Mouse (Mus musculus): ENCODE measurements around the gene Sphk2.
A peak's percentile ranks its signal among the peaks of the same experiment; 100 is the strongest.

Gene Sphk2

GRCm38 (mm10) chr7:45709677-45710355 lies 8.0 kb downstream of the Sphk2 start:
- no peak for DNase-seq

GRCm38 (mm10) chr7:45709036-45709435 lies 8.8 kb downstream of the Sphk2 start:
- no peak for DNase-seq

- DNase-seq = peak in 1 of 2 experiments; percentile 25
Observed at GRCm38 (mm10) chr7:45708221-45708761, 9.5 kb downstream of the Sphk2 start.

- peak; percentile 91 to 92 for DNase-seq
Observed at GRCm38 (mm10) chr7:45707375-45707967, 10.3 kb downstream of the Sphk2 start.

GRCm38 (mm10) chr7:45706721-45707241 lies 11.0 kb downstream of the Sphk2 start:
- DNase-seq = peak; percentile 85 to 88

- DNase-seq = peak in 1 of 2 experiments; percentile 56
Observed at GRCm38 (mm10) chr7:45705873-45706281, 11.9 kb downstream of the Sphk2 start.

GRCm38 (mm10) chr7:45705443-45705864 lies 12.3 kb downstream of the Sphk2 start:
- no peak for DNase-seq

GRCm38 (mm10) chr7:45704730-45705442 lies 12.9 kb downstream of the Sphk2 start, which contains the start of gene Dbp:
TSS of gene Dbp (plus strand) at chr7:45705088.
- peak; percentile 93 to 98 for DNase-seq

GRCm38 (mm10) chr7:45704046-45704559 lies 13.7 kb downstream of the Sphk2 start:
- peak in 1 of 2 experiments; percentile 51 for DNase-seq

- DNase-seq = no peak
Observed at GRCm38 (mm10) chr7:45703521-45704033, 14.2 kb downstream of the Sphk2 start.

GRCm38 (mm10) chr7:45702809-45703520 lies 14.8 kb downstream of the Sphk2 start:
- no peak for DNase-seq

GRCm38 (mm10) chr7:45702316-45702715 lies 15.5 kb downstream of the Sphk2 start:
- DNase-seq = no peak

GRCm38 (mm10) chr7:45701607-45702006 lies 16.2 kb downstream of the Sphk2 start:
- DNase-seq = no peak

- DNase-seq = no peak
Observed at GRCm38 (mm10) chr7:45701072-45701471, 16.7 kb downstream of the Sphk2 start.

- DNase-seq = peak; percentile 53 to 73
Observed at GRCm38 (mm10) chr7:45700301-45701015, 17.3 kb downstream of the Sphk2 start.

- no peak for DNase-seq
Observed at GRCm38 (mm10) chr7:45699523-45700141, 18.2 kb downstream of the Sphk2 start, which contains the start of gene Car11. TSS of gene Car11 (plus strand) at chr7:45699843.

GRCm38 (mm10) chr7:45697894-45698293 lies 19.9 kb downstream of the Sphk2 start:
- DNase-seq = no peak

GRCm38 (mm10) chr7:45695098-45695497 lies 22.7 kb downstream of the Sphk2 start:
- DNase-seq = no peak

- no peak for DNase-seq
Observed at GRCm38 (mm10) chr7:45693921-45694591, 23.7 kb downstream of the Sphk2 start, which contains the start of gene Sec1. TSS of gene Sec1 (minus strand) at chr7:45694402.

GRCm38 (mm10) chr7:45692364-45692763 lies 25.4 kb downstream of the Sphk2 start:
- no peak for DNase-seq

Data from spleen, adult 18-20 months (tissue).